Mouse (Mus musculus): ENCODE data around the gene Col4a1. TPM values are rescaled to one million over a fixed set of nuclear protein-coding genes. Genes with fewer than 3 reads are reported as not detected.

Gene Col4a1
- polyA plus RNA-seq, 1 experiment from 2014 or later: 68.6 TPM

- Histone ChIP-seq H3K27me3 (replicated peaks; ENCODE audit: control insufficient read depth, insufficient read depth, low read length) (peaks cover 17% of the 10 kb centered on the region), H3K27ac (ENCODE audit: low read depth, low read length) (no peak overlapping the region), H3K9me3 (ENCODE audit: control insufficient read depth, low read length) (no peaks in the 10 kb centered on the region), H3K36me3 (ENCODE audit: control insufficient read depth, insufficient read depth, low read length) (no peaks in the 10 kb centered on the region), H3K9ac (ENCODE audit: low read depth, low read length) (no peak overlapping the region), H3K4me3 (ENCODE audit: low read length) (no peak overlapping the region; the same call in 1 of the 2 replicates), H3K4me2 (ENCODE audit: low read length) (peak overlapping the region; percentile 30), H3K4me1 (ENCODE audit: control insufficient read depth, insufficient read depth, low read depth, low read length) (peaks cover 17% of the 10 kb centered on the region)
- ATAC-seq: no peak
- WGBS: 62% methylated on average over 2 of the region's 2 CpGs
Measured at GRCm38 (mm10) chr8:11310049-11310448, 2.6 kb downstream of the Col4a1 start.

- Histone ChIP-seq H3K4me1 (ENCODE audit: control insufficient read depth, insufficient read depth, low read depth, low read length) (peaks cover 17% of the 10 kb centered on the region), H3K4me2 (ENCODE audit: low read length) (no peak overlapping the region; the same call in 1 of the 2 replicates), H3K27ac (ENCODE audit: low read depth, low read length) (no peak overlapping the region), H3K36me3 (ENCODE audit: control insufficient read depth, insufficient read depth, low read length) (no peaks in the 10 kb centered on the region), H3K9ac (ENCODE audit: low read depth, low read length) (no peak overlapping the region), H3K27me3 (replicated peaks; ENCODE audit: control insufficient read depth, insufficient read depth, low read length) (peaks cover 9% of the 10 kb centered on the region), H3K9me3 (ENCODE audit: control insufficient read depth, low read length) (no peaks in the 10 kb centered on the region), H3K4me3 (ENCODE audit: low read length) (no peak overlapping the region)
- no peak for ATAC-seq
- 46% methylated on average over 5 of the region's 5 CpGs for WGBS
Measured at GRCm38 (mm10) chr8:11309226-11309625, 3.4 kb downstream of the Col4a1 start.

GRCm38 (mm10) chr8:11308570-11308998 lies 4.0 kb downstream of the Col4a1 start:
- Histone ChIP-seq H3K4me1 (ENCODE audit: control insufficient read depth, insufficient read depth, low read depth, low read length) (peaks cover 16% of the 10 kb centered on the region), H3K36me3 (ENCODE audit: control insufficient read depth, insufficient read depth, low read length) (no peaks in the 10 kb centered on the region), H3K9me3 (ENCODE audit: control insufficient read depth, low read length) (no peaks in the 10 kb centered on the region), H3K27ac (ENCODE audit: low read depth, low read length) (no peak overlapping the region), H3K4me2 (ENCODE audit: low read length) (no peak overlapping the region), H3K4me3 (ENCODE audit: low read length) (no peak overlapping the region), H3K9ac (ENCODE audit: low read depth, low read length) (no peak overlapping the region), H3K27me3 (replicated peaks; ENCODE audit: control insufficient read depth, insufficient read depth, low read length) (peaks cover 6% of the 10 kb centered on the region)
- WGBS: 16% methylated on average over 7 of the region's 7 CpGs
- ATAC-seq: no peak

GRCm38 (mm10) chr8:11307451-11307850 lies 5.2 kb downstream of the Col4a1 start:
- no peaks in the 10 kb centered on the region for H3K36me3 ChIP-seq (ENCODE audit: control insufficient read depth, insufficient read depth, low read length)
- H3K4me2 ChIP-seq (ENCODE audit: low read length): no peak overlapping the region
- H3K27me3 ChIP-seq (replicated peaks; ENCODE audit: control insufficient read depth, insufficient read depth, low read length): peaks cover 5% of the 10 kb centered on the region
- no peak overlapping the region for H3K27ac ChIP-seq (ENCODE audit: low read depth, low read length)
- ATAC-seq: no peak
- no peak overlapping the region for H3K9ac ChIP-seq (ENCODE audit: low read depth, low read length)
- peaks cover 6% of the 10 kb centered on the region for H3K4me1 ChIP-seq (ENCODE audit: control insufficient read depth, insufficient read depth, low read depth, low read length)
- 61% methylated on average over 7 of the region's 7 CpGs for WGBS
- no peak overlapping the region for H3K4me3 ChIP-seq (ENCODE audit: low read length)
- H3K9me3 ChIP-seq (ENCODE audit: control insufficient read depth, low read length): no peaks in the 10 kb centered on the region

GRCm38 (mm10) chr8:11305539-11305938 lies 7.1 kb downstream of the Col4a1 start:
- ATAC-seq: no peak
- no peak overlapping the region for H3K9ac ChIP-seq (ENCODE audit: low read depth, low read length)
- no peaks in the 10 kb centered on the region for H3K4me1 ChIP-seq (ENCODE audit: control insufficient read depth, insufficient read depth, low read depth, low read length)
- no peaks in the 10 kb centered on the region for H3K36me3 ChIP-seq (ENCODE audit: control insufficient read depth, insufficient read depth, low read length)
- no peak overlapping the region for H3K4me2 ChIP-seq (ENCODE audit: low read length)
- no peak overlapping the region for H3K4me3 ChIP-seq (ENCODE audit: low read length)
- 100% methylated on average over 1 of the region's 1 CpGs for whole genome bisulfite sequencing
- H3K27ac ChIP-seq (ENCODE audit: low read depth, low read length): no peak overlapping the region
- peaks cover 5% of the 10 kb centered on the region for H3K27me3 ChIP-seq (replicated peaks; ENCODE audit: control insufficient read depth, insufficient read depth, low read length)
- no peaks in the 10 kb centered on the region for H3K9me3 ChIP-seq (ENCODE audit: control insufficient read depth, low read length)

- Histone ChIP-seq H3K4me3 (ENCODE audit: low read length) (no peak overlapping the region), H3K9me3 (ENCODE audit: control insufficient read depth, low read length) (no peaks in the 10 kb centered on the region), H3K36me3 (ENCODE audit: control insufficient read depth, insufficient read depth, low read length) (no peaks in the 10 kb centered on the region), H3K27me3 (replicated peaks; ENCODE audit: control insufficient read depth, insufficient read depth, low read length) (no peaks in the 10 kb centered on the region), H3K27ac (ENCODE audit: low read depth, low read length) (no peak overlapping the region), H3K4me2 (ENCODE audit: low read length) (no peak overlapping the region), H3K9ac (ENCODE audit: low read depth, low read length) (no peak overlapping the region), H3K4me1 (ENCODE audit: control insufficient read depth, insufficient read depth, low read depth, low read length) (no peaks in the 10 kb centered on the region)
- no peak for ATAC-seq
- WGBS: 88% methylated on average over 6 of the region's 6 CpGs
Measured at GRCm38 (mm10) chr8:11304027-11304601, 8.5 kb downstream of the Col4a1 start.

GRCm38 (mm10) chr8:11300436-11300835 lies 12.2 kb downstream of the Col4a1 start:
- Histone ChIP-seq H3K4me3 (ENCODE audit: low read length) (no peak overlapping the region), H3K36me3 (ENCODE audit: control insufficient read depth, insufficient read depth, low read length) (no peaks in the 10 kb centered on the region), H3K4me1 (ENCODE audit: control insufficient read depth, insufficient read depth, low read depth, low read length) (no peaks in the 10 kb centered on the region), H3K27me3 (replicated peaks; ENCODE audit: control insufficient read depth, insufficient read depth, low read length) (no peaks in the 10 kb centered on the region), H3K9me3 (ENCODE audit: control insufficient read depth, low read length) (no peaks in the 10 kb centered on the region), H3K4me2 (ENCODE audit: low read length) (no peak overlapping the region), H3K27ac (ENCODE audit: low read depth, low read length) (no peak overlapping the region), H3K9ac (ENCODE audit: low read depth, low read length) (no peak overlapping the region)
- no peak for ATAC-seq
- 68% methylated on average over 8 of the region's 8 CpGs for WGBS

- no peaks in the 10 kb centered on the region for H3K27me3 ChIP-seq (replicated peaks; ENCODE audit: control insufficient read depth, insufficient read depth, low read length)
Measured at GRCm38 (mm10) chr8:11299317-11299602, 13.4 kb downstream of the Col4a1 start.

GRCm38 (mm10) chr8:11298531-11299316 lies 13.9 kb downstream of the Col4a1 start:
- H3K27ac ChIP-seq (ENCODE audit: low read depth, low read length): no peak overlapping the region
- no peaks in the 10 kb centered on the region for H3K36me3 ChIP-seq (ENCODE audit: control insufficient read depth, insufficient read depth, low read length)
- ATAC-seq: no peak
- no peak overlapping the region for H3K9ac ChIP-seq (ENCODE audit: low read depth, low read length)
- no peak overlapping the region for H3K4me2 ChIP-seq (ENCODE audit: low read length)
- 72% methylated on average over 12 of the region's 12 CpGs for WGBS
- no peaks in the 10 kb centered on the region for H3K27me3 ChIP-seq (replicated peaks; ENCODE audit: control insufficient read depth, insufficient read depth, low read length)
- H3K4me1 ChIP-seq (ENCODE audit: control insufficient read depth, insufficient read depth, low read depth, low read length): no peaks in the 10 kb centered on the region
- H3K9me3 ChIP-seq (ENCODE audit: control insufficient read depth, low read length): no peaks in the 10 kb centered on the region
- no peak overlapping the region for H3K4me3 ChIP-seq (ENCODE audit: low read length)

More at GRCm38 (mm10) chr8:11299317-11299602, 13.4 kb downstream of the Col4a1 start:
- Histone ChIP-seq H3K9ac (ENCODE audit: low read depth, low read length) (no peak overlapping the region), H3K4me1 (ENCODE audit: control insufficient read depth, insufficient read depth, low read depth, low read length) (no peaks in the 10 kb centered on the region), H3K4me2 (ENCODE audit: low read length) (no peak overlapping the region), H3K36me3 (ENCODE audit: control insufficient read depth, insufficient read depth, low read length) (no peaks in the 10 kb centered on the region), H3K9me3 (ENCODE audit: control insufficient read depth, low read length) (no peaks in the 10 kb centered on the region), H3K27ac (ENCODE audit: low read depth, low read length) (no peak overlapping the region), H3K4me3 (ENCODE audit: low read length) (no peak overlapping the region)
- 78% methylated on average over 3 of the region's 3 CpGs for WGBS
- no peak for ATAC-seq

Data from hindbrain, embryonic 16.5 days (tissue).